Mouse (Mus musculus) neural tube, embryonic 11.5 days (tissue): ENCODE measurements around the gene Mdm2. TPM values are rescaled to one million over a fixed set of nuclear protein-coding genes. Genes with fewer than 3 reads are reported as not detected.
A peak's percentile ranks its signal among the peaks of the same experiment; 100 is the strongest.

Experiments used
- ATAC-seq: fragments of 200-750 bp; cut with Nextera tagmentation; 2 replicates; pipeline ENCODE4 v1.8.0; 2017; ENCODE audit warnings: moderate number of reproducible peaks, mild to moderate bottlenecking, moderate TSS enrichment, moderate library complexity; ENCODE audit not compliant: insufficient read depth, low FRiP score, low TSS enrichment
- DNase-seq: peaks from one replicate; pipeline ENCODE4 v3.0.0-alpha.2; 2015; ENCODE audit warnings: low spot score
- H3K27ac ChIP-seq: fragments of 300-500 bp; sonication (generic); 2 replicates; pipeline ENCODE4 v1.5.1; 2014; ENCODE audit warnings: low read depth, mild to moderate bottlenecking, low read length
- H3K27me3 ChIP-seq: fragments of 300-500 bp; sonication (generic); 2 replicates; pipeline ENCODE4 v1.6.1; 2014; ENCODE audit warnings: mild to moderate bottlenecking, low read length, mixed read lengths; ENCODE audit not compliant: control insufficient read depth, insufficient read depth
- H3K36me3 ChIP-seq: fragments of 300-500 bp; sonication (generic); 2 replicates; pipeline ENCODE4 v1.6.1; 2014; ENCODE audit warnings: mild to moderate bottlenecking, low read length, moderate library complexity, mixed read lengths; ENCODE audit not compliant: control insufficient read depth, insufficient read depth
- H3K4me1 ChIP-seq: fragments of 300-500 bp; sonication (generic); 2 replicates; pipeline ENCODE4 v1.6.1; 2014; ENCODE audit warnings: low read length, mixed read lengths; ENCODE audit not compliant: control insufficient read depth, insufficient read depth
- H3K4me2 ChIP-seq: fragments of 300-500 bp; sonication (generic); 2 replicates; pipeline ENCODE4 v1.6.1; 2014; ENCODE audit warnings: low read depth, mild to moderate bottlenecking, moderate library complexity
- H3K4me3 ChIP-seq: fragments of 300-500 bp; sonication (generic); 2 replicates; pipeline ENCODE4 v1.5.1; 2014; ENCODE audit warnings: low read depth, low read length
- H3K9ac ChIP-seq: fragments of 300-500 bp; sonication (generic); 2 replicates; pipeline ENCODE4 v1.6.1; 2014; ENCODE audit warnings: mild to moderate bottlenecking, low read length
- H3K9me3 ChIP-seq: fragments of 300-500 bp; sonication (generic); 2 replicates; pipeline ENCODE4 v1.6.1; 2016; ENCODE audit warnings: low read length; ENCODE audit not compliant: control insufficient read depth
- WGBS: fragments of 180-500 bp; shearing (Covaris S2); extraction: QIAGEN DNeasy Blood & Tissue Kit; methylation state at CpG from one replicate; pipeline ENCODE4 v1.1.7; 2014; 5-methylcytosine and 5-hydroxymethylcytosine counted together
- polyA plus RNA-seq: library from polyadenylated mRNA; unstranded; fragments of >200 nt; fragmentation: Nextera tagmentation; extraction: Ambion mirVana; gene quantifications from 2 replicates; pipeline ENCODE4 v1.2.1, GENCODE M21; 2014

Gene Mdm2
- polyA plus RNA-seq, 1 experiment from 2014 or later = 63.2 TPM

DNA sequence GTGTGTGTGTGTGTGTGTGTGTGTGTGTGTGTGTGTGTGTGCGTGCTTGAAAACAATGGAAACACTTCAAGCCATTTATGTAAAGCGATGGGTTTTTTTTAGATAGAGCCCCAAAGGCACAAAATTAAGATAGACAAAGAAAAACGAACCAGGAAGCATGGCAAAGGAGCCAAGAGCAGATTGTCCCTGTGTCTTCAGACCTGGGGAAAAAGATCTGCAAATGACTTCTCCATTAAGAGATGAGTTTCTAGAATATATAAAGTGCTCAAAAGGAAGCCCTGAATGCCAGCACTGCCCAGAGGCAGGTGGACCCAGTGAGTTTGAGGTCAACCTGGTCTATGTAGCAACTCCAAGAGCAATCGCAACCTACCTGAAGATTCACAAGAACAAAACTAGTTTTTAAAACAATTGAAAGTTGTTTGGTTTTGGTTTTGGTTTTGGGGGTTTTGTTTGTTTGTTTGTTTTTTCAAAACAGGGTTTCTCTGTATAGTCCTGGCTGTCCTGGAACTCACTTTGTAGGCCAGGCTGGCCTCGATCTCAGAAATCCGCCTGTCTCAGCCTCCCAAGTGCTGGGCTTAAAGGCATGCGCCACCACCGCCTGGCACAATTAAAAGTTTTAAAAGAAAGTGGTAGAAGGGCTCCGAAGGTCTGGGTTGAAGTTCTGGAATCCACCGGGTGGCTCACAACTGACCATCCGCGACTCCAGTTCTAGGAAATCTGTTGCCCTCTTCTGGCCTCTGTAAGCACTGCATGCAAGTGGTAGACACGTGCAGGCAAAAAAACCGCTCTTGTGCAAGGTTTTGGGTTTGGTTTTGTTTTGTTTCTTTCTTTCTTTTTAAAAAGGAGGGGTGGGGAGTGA, 28.3 kb downstream of the Mdm2 start:
- Histone ChIP-seq H3K9ac (no peak overlapping the region), H3K27ac (no peak overlapping the region), H3K9me3 (no peaks in the 10 kb centered on the region), H3K36me3 (no peaks in the 10 kb centered on the region), H3K4me2 (no peak overlapping the region), H3K27me3 (no peaks in the 10 kb centered on the region), H3K4me1 (no peaks in the 10 kb centered on the region), H3K4me3 (no peak overlapping the region)
- 64% methylated on average over 14 of the region's 14 CpGs for whole genome bisulfite sequencing
- ATAC-seq (no peak), DNase-seq (peak; percentile 40)

DNA sequence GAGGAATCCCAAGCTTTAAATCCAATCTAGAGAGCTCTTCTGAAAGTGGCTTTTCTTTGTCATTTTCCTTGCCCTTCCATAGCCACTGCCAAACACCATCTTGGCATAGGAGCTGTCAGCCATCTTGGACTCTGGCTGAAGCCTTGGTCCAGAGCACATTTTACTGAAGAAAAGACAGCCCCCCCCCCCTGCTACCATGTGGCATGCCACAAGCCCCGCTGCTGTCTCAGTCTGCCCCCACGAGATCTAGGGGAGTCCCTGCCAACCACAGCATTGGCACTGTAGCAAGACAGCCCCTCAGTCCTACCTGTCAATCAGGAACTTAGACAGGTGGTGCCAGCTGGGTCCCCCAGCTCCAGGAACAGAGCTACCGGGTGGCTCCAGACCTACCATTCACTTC, 29.0 kb downstream of the Mdm2 start:
- Histone ChIP-seq H3K4me3 (no peak overlapping the region), H3K4me1 (peaks cover under 1% of the 10 kb centered on the region; the same call in 1 of the 2 replicates), H3K4me2 (no peak overlapping the region), H3K9ac (no peak overlapping the region), H3K27ac (no peak overlapping the region), H3K9me3 (no peaks in the 10 kb centered on the region), H3K36me3 (no peaks in the 10 kb centered on the region), H3K27me3 (no peaks in the 10 kb centered on the region)
- ATAC-seq (no peak), DNase-seq (no peak)
- 81% methylated on average over 3 of the region's 3 CpGs for WGBS

DNA sequence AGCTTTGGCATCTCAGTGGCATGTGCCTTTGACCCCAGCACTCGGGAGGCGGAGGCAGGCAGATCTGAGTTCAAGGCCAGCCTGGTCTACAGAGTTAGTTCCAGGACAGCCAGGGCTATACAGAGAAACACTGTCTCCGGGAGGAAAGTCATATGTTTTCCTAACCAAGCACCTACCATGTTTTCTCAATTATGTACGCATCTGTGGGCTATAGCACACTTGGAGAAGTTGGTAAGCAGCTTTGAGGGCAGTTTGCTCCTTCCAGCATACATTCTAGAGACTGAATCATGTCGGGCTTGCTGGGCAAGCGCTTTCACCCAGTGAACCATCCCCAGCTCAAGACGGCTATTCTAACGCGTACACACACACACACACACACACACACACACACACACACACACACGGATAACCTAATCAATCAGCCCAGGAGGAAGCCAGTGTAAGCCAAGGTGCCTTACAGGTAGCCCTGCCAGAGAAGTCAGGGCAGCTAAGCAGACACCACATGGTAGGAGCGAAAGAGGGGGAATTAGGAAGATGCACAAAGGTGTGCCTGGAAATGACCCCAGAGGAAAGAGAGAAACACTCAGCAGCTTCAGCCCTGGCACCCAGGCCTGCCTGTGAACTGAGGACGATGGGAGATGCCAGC, 29.6 kb downstream of the Mdm2 start:
- Histone ChIP-seq H3K9me3 (no peaks in the 10 kb centered on the region), H3K27me3 (no peaks in the 10 kb centered on the region), H3K4me1 (peaks cover 5% of the 10 kb centered on the region; the same call in 1 of the 2 replicates), H3K27ac (no peak overlapping the region), H3K36me3 (no peaks in the 10 kb centered on the region), H3K9ac (no peak overlapping the region), H3K4me2 (no peak overlapping the region), H3K4me3 (no peak overlapping the region)
- WGBS = 88% methylated on average over 12 of the region's 12 CpGs
- ATAC-seq (no peak), DNase-seq (no peak)

DNA sequence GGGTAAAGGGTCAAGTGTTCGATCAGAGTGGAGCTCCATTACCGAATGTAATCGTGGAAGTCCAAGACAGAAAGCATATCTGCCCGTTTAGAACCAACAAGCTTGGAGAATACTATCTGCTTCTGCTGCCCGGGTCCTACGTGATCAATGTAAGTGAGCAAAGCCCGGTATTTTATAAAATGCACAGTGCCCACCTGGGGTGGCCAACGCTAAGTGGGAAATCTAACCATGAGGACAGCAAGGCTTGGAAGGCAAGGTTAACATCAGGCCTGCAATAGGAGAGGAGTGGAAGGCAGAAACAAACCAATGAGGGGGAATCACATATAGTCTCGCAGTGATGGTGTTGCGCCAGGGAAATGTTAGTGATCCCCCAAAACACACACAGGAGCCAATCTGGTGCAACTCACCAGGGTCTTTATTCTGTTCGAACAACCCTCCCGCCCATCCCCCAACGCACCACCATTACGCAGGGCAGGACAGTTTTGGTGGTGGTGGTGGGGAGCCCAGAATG, 30.5 kb downstream of the Mdm2 start:
- DNase-seq (no peak), ATAC-seq (no peak)
- H3K4me1 ChIP-seq = peaks cover 5% of the 10 kb centered on the region; the same call in 1 of the 2 replicates
- no peaks in the 10 kb centered on the region for H3K9me3 ChIP-seq
- no peaks in the 10 kb centered on the region for H3K36me3 ChIP-seq
- no peak overlapping the region for H3K9ac ChIP-seq
- H3K27me3 ChIP-seq = no peaks in the 10 kb centered on the region
- 93% methylated on average over 14 of the region's 14 CpGs for WGBS
- H3K27ac ChIP-seq = no peak overlapping the region
- no peak overlapping the region for H3K4me3 ChIP-seq
- no peak overlapping the region for H3K4me2 ChIP-seq

DNA sequence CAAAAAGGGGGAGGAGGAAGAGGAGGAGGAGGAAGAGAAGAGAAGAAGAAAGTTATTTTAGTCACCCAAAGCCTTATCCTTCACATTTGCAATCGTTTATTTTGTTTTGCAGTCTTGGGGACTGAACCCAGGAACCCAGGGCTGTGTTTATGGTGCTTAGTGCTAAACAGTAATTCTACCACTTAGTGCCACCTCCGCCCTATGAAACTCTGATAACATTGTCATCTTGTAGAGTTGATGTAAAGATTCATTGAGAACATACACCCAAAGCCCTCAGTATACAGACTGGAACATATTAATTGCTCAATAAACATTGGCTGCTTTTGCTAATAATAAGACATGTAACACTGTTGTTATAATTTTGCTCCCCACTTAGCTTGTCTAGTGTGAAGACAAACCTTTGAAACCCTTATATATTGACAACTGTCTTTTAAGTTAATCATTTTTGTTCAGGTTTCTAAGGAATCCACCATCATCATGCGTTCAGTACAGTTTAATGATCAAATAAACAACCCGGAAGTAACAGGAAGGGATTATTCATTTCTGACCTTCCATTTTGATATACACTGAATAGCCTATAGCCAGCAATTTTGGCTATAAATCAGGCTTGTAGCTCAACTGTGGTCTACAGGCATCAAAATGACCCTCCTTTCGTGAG, 31.4 kb downstream of the Mdm2 start:
- Histone ChIP-seq H3K9me3 (no peaks in the 10 kb centered on the region), H3K4me1 (peaks cover 5% of the 10 kb centered on the region; the same call in 1 of the 2 replicates), H3K36me3 (no peaks in the 10 kb centered on the region), H3K27ac (no peak overlapping the region), H3K27me3 (no peaks in the 10 kb centered on the region), H3K4me3 (no peak overlapping the region), H3K4me2 (no peak overlapping the region), H3K9ac (no peak overlapping the region)
- WGBS = 83% methylated on average over 5 of the region's 5 CpGs
- DNase-seq (no peak), ATAC-seq (no peak)

DNA sequence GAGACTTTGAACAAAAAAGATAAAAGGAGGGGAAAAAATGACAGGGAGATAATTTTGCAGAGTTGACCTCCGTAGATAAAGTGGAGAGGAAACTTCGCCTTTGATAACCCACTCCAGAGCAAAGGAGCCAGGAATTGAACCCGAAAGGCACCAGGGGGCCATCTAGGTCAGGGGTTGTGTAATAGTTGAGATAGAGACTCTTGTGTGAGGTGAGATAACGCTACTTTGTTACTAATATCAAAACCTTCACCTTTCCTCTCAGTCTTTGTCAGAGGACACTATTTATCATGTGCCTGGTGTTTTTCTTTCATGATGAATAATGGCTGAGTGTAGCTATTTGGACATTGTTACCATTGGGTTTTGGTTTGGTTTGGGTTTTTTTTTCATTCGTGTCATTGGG, 32.2 kb downstream of the Mdm2 start:
- Histone ChIP-seq H3K4me3 (no peak overlapping the region), H3K9me3 (no peaks in the 10 kb centered on the region), H3K4me2 (no peak overlapping the region), H3K27ac (no peak overlapping the region), H3K27me3 (no peaks in the 10 kb centered on the region), H3K36me3 (no peaks in the 10 kb centered on the region), H3K9ac (no peak overlapping the region), H3K4me1 (peaks cover 5% of the 10 kb centered on the region; the same call in 1 of the 2 replicates)
- ATAC-seq (no peak), DNase-seq (no peak)
- 76% methylated on average over 5 of the region's 5 CpGs for WGBS

DNA sequence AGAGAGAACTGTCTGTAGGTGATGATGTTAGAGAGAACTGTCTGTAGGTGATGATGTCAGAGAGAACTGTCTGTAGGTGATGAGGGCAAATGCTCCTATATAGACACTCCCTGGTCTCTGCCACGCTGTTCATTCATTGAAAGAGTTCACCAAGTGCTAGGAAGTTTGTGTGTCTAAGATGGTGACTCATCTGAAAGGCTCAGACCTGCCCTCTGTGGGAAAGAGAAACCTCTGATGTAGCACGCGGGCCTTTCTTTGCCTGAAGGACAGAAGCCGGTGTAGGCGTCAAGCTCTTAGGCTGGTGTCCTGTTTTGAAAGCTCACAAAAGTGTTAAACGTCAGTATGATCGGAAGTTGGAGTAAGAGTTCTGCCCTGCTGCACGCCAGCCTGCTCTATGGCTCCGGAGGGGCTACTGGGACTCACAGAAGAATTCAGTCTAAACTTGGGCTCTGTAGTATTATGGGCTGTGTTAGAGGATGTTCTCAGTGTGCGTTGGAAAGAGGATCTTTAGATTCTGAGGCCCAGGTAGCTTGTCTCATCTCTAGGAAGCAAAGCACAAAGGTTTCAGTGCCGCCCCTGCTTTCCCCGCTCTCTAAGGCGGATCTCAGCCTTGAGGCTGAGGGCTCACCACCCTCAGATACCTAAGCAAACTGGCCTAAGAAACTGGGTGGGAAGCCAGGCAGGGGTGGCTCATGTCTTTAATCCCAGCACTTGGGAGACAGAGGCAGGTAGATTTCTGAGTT, 32.9 kb downstream of the Mdm2 start:
- no peak for DNase-seq
- H3K27ac ChIP-seq = no peak overlapping the region
- H3K4me1 ChIP-seq = peaks cover 5% of the 10 kb centered on the region; the same call in 1 of the 2 replicates
- no peak overlapping the region for H3K4me3 ChIP-seq
- no peak for ATAC-seq
- no peaks in the 10 kb centered on the region for H3K36me3 ChIP-seq
- H3K27me3 ChIP-seq = no peaks in the 10 kb centered on the region
- H3K9me3 ChIP-seq = no peaks in the 10 kb centered on the region
- no peak overlapping the region for H3K9ac ChIP-seq
- 79% methylated on average over 13 of the region's 13 CpGs for WGBS
- no peak overlapping the region for H3K4me2 ChIP-seq

DNA sequence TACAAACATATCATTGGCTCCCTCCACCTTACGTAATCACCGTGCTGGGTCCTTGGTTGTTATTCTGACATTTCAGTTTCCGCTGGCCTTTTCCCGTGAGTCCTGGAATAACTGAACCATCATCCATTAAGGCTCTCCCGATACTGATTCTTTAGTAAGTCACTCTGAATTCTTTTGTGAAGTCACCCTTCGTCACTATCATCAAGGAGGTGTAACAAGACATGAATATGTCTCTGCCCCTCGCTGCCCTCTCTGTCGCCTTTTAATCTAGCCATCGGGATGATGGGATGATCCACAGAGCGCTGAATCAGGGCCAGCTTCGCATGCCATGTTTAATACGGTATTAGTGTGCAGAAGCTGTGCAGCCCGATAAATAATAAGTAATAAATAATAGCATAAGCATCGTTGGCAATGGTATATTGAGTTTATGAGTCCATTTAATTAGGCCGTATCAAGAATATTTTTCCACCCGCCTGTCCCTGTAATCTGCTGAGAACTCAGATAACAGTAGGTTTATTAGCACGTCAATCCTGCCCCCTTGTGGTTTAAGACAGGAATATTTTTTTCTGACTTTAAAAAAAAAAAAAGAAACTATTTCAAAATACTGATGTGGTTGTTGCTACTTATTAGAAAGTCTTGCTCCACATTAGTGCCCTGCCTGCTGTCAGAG, 33.8 kb downstream of the Mdm2 start:
- Histone ChIP-seq H3K9ac (no peak overlapping the region), H3K27ac (no peak overlapping the region), H3K9me3 (no peaks in the 10 kb centered on the region), H3K27me3 (no peaks in the 10 kb centered on the region), H3K4me1 (peaks cover 5% of the 10 kb centered on the region; the same call in 1 of the 2 replicates), H3K36me3 (no peaks in the 10 kb centered on the region), H3K4me3 (peak overlapping the region; percentile 26), H3K4me2 (peak overlapping the region; percentile 48)
- DNase-seq = no peak
- peak; percentile 21; the same call in 1 of the 2 replicates for ATAC-seq
- WGBS = 36% methylated on average over 17 of the region's 17 CpGs
